Mouse (Mus musculus) stomach, postnatal 0 days (tissue): ENCODE results near the gene Tgfbi.

Source experiments
- CTCF ChIP-seq: IDR thresholded peaks from 2 replicates; pipeline ENCODE4 v1.5.1; 2016; ENCODE audit warnings: antibody characterized with exemption, low read depth, mild to moderate bottlenecking, moderate library complexity
- EP300 ChIP-seq: optimal IDR thresholded peaks from 2 replicates; pipeline ENCODE3; 2016; ENCODE audit warnings: antibody characterized with exemption

GRCm38 (mm10) chr13:56634139-56634615 lies 24.9 kb downstream of the Tgfbi start:
- TF ChIP-seq CTCF (no peak), EP300 (no peak)
